Mouse (Mus musculus) liver, postnatal 0 days (tissue): ENCODE data around the gene Dpysl5. TPM values are rescaled to one million over a fixed set of nuclear protein-coding genes. Genes with fewer than 3 reads are reported as not detected.

Experiments used
- ATAC-seq: fragments of 200-750 bp; cut with Nextera tagmentation; 2 replicates; pipeline ENCODE4 v1.8.0; 2017; ENCODE audit warnings: mild to moderate bottlenecking, moderate library complexity
- DNase-seq: peaks from one replicate; pipeline ENCODE4 v3.0.0-alpha.2; 2016
- H3K27ac ChIP-seq: fragments of 300-500 bp; sonication (generic); 2 replicates; pipeline ENCODE4 v1.5.1; 2014; ENCODE audit warnings: antibody characterized with exemption, moderate library complexity, mild to moderate bottlenecking, low read depth
- H3K27me3 ChIP-seq: fragments of 300-500 bp; sonication (generic); 2 replicates; pipeline ENCODE4 v1.6.1; 2014; ENCODE audit warnings: low read length, control low read depth, mixed read lengths; ENCODE audit not compliant: insufficient read depth
- H3K36me3 ChIP-seq: fragments of 300-500 bp; sonication (generic); replicated peaks from 2 replicates; pipeline ENCODE4 v1.6.1; 2014; ENCODE audit warnings: mild to moderate bottlenecking, control low read depth, low read length, moderate library complexity, mixed read lengths; ENCODE audit not compliant: insufficient read depth
- H3K4me1 ChIP-seq: fragments of 300-500 bp; sonication (generic); 2 replicates; pipeline ENCODE4 v1.6.1; 2014; ENCODE audit warnings: antibody characterized with exemption, mild to moderate bottlenecking, control low read depth; ENCODE audit not compliant: insufficient read depth
- H3K4me2 ChIP-seq: fragments of 300-500 bp; sonication (generic); 2 replicates; pipeline ENCODE4 v1.6.1; 2014; ENCODE audit warnings: low read depth, mild to moderate bottlenecking, low read length, moderate library complexity, mixed read lengths
- H3K4me3 ChIP-seq: fragments of 300-500 bp; sonication (generic); 2 replicates; pipeline ENCODE4 v1.5.1; 2014; ENCODE audit warnings: low read depth, low read length
- H3K9ac ChIP-seq: fragments of 300-500 bp; sonication (generic); replicated peaks from 2 replicates; pipeline ENCODE4 v1.6.1; 2014; ENCODE audit warnings: mild to moderate bottlenecking, moderate library complexity
- H3K9me3 ChIP-seq: fragments of 300-500 bp; sonication (generic); 2 replicates; pipeline ENCODE4 v1.6.1; 2016; ENCODE audit warnings: mild to moderate bottlenecking, control low read depth, low read length, mixed read lengths
- CTCF ChIP-seq: sonication (generic); IDR thresholded peaks from 2 replicates; pipeline ENCODE4 v1.5.1; 2016; ENCODE audit warnings: antibody characterized with exemption, low read depth
- EP300 ChIP-seq: IDR thresholded peaks from 2 replicates; pipeline ENCODE4 v1.6.1; 2016; ENCODE audit warnings: antibody characterized with exemption, low read depth, mild to moderate bottlenecking
- WGBS: fragments of 180-500 bp; shearing (Covaris S2); extraction: QIAGEN DNeasy Blood & Tissue Kit; methylation state at CpG from one replicate; pipeline ENCODE4 v1.1.7; 2014; ENCODE audit not compliant: insufficient replicate concordance; 5-methylcytosine and 5-hydroxymethylcytosine counted together
- polyA plus RNA-seq: library from polyadenylated mRNA; unstranded; fragments of >200 nt; fragmentation: Nextera tagmentation; extraction: Ambion mirVana; gene quantifications from 2 replicates; pipeline ENCODE4 v1.2.1, GENCODE M21; 2015

Gene Dpysl5
- polyA plus RNA-seq, 1 experiment from 2014 or later = 0.05 TPM

DNA sequence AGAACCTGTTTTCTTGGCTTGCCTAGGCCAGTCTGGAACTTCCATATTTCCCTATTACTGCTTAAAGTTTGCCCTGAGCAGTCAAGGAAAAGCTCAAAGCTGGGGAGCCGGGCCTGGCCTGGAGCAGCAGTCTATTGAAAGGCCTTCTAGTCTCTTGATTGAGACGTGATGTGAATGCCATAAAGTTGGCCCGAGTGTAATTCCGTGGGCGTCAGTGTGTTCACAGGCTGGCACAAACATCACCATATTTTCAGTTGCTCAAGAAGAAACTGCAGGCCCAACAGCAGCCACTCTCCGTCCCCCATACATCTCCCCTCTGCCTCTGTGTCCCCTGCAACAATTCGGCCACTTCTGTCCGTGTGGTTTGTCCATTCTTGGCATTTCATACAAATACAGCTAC lies 10.6 kb downstream of the Dpysl5 start:
- H3K27ac ChIP-seq = no peak overlapping the region
- H3K4me2 ChIP-seq = no peak overlapping the region
- ATAC-seq (no peak), DNase-seq (no peak)
- no peaks in the 10 kb centered on the region for H3K4me1 ChIP-seq
- H3K27me3 ChIP-seq = no peaks in the 10 kb centered on the region
- TF ChIP-seq CTCF (no peak), EP300 (no peak)
- H3K36me3 ChIP-seq = no peaks in the 10 kb centered on the region
- no peak overlapping the region for H3K9ac ChIP-seq
- no peak overlapping the region for H3K4me3 ChIP-seq
- WGBS = 77% methylated on average over 8 of the region's 8 CpGs
- no peaks in the 10 kb centered on the region for H3K9me3 ChIP-seq

- 84% methylated on average over 5 of the region's 5 CpGs for WGBS
- no peaks in the 10 kb centered on the region for H3K4me1 ChIP-seq
- H3K4me2 ChIP-seq = no peak overlapping the region
- no peaks in the 10 kb centered on the region for H3K27me3 ChIP-seq
- no peak overlapping the region for H3K9ac ChIP-seq
- no peaks in the 10 kb centered on the region for H3K9me3 ChIP-seq
- no peak overlapping the region for H3K4me3 ChIP-seq
- no peaks in the 10 kb centered on the region for H3K36me3 ChIP-seq
- ATAC-seq (no peak), DNase-seq (peak; percentile 23)
- no peak overlapping the region for H3K27ac ChIP-seq
- TF ChIP-seq EP300 = no peak
- no peak for TF ChIP-seq CTCF
These were observed 14.9 kb downstream of the Dpysl5 start for GRCm38 (mm10) chr5:30726151-30726693.

DNA sequence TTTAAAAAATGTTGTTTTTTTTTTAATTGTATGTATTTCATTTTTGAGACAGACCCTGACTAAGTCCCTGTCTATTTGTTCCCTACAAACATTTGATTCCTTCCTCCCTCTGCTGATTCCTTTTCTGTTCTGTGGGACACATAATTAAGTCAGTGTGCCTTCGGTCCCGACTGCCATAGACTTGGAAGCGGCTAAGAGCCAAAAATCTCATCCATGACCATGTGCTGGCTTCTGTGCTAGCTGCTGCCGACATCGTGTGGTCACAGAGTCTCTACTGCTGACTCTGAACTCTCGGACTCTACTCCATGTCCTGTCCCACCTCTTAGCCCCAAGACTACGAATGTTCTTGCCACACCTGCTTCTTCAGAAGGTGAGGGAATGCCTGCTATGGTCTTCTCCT lies 21.1 kb downstream of the Dpysl5 start:
- H3K27me3 ChIP-seq = no peaks in the 10 kb centered on the region
- no peak for ATAC-seq
- DNase-seq = no peak
- H3K4me3 ChIP-seq = no peak overlapping the region
- H3K4me1 ChIP-seq = no peaks in the 10 kb centered on the region
- H3K9me3 ChIP-seq = no peaks in the 10 kb centered on the region
- no peak for TF ChIP-seq EP300
- no peak for TF ChIP-seq CTCF
- no peak overlapping the region for H3K27ac ChIP-seq
- H3K9ac ChIP-seq = no peak overlapping the region
- H3K36me3 ChIP-seq = no peaks in the 10 kb centered on the region
- no peak overlapping the region for H3K4me2 ChIP-seq
- 83% methylated on average over 7 of the region's 7 CpGs for WGBS

DNA sequence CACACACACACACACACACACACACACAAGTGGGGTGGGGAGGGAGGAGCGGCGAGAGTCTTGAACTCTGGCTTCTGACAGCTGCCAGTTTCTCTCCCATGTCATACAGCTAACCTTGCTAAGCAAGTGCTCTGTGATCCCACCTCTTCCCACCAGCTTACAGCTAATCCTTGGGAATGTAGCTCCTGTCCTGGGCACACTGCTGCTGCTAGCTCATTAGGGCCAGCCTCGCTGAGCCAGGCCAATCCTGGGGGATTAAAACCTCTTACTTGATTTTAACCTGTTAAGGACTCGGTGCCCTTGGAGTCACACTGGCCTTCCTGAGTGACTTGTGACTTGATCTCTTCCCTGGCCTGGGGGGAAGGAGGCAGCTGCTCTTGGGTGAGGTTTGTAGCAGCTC lies 23.3 kb downstream of the Dpysl5 start:
- Histone ChIP-seq H3K9me3 (no peaks in the 10 kb centered on the region), H3K9ac (no peak overlapping the region), H3K4me3 (no peak overlapping the region), H3K27ac (no peak overlapping the region), H3K4me2 (no peak overlapping the region), H3K4me1 (no peaks in the 10 kb centered on the region), H3K27me3 (no peaks in the 10 kb centered on the region), H3K36me3 (no peaks in the 10 kb centered on the region)
- DNase-seq (no peak), ATAC-seq (no peak)
- WGBS = 51% methylated on average over 4 of the region's 4 CpGs
- no peak for TF ChIP-seq EP300
- no peak for TF ChIP-seq CTCF

DNA sequence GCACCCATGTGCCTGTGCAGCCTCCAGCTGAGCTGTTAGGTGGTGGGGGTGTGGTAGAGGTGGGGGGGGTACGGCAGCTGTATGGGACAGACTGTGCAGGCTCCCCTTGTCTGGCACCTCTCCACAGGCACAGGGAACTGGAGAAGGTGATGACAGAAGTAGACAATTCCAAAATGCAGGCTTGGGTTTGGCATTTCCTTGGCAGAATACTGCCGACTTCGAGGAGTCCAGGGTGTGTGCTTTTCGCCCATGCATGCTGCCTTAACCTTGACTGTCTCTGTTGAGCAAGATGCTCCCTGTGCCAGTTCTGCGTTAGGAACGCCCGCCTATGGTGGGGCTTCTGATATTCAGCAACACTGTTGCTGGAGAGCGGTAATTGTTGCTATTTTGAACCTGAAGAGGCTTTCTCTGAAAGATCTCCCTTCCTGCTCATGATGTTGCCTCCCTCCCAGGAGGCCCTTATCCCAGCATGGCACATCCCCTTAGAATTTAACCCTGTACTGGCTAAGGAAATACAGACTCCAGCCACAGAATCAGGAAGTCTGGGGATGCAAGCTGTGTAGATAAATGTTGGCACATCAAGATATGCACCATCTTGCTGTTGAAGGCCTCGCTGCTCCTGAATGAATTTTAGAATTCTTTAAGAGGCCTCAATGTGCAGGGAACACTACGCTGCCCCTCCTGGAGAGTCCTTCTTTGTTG lies 26.9 kb downstream of the Dpysl5 start:
- Histone ChIP-seq H3K9ac (no peak overlapping the region), H3K27me3 (no peaks in the 10 kb centered on the region), H3K4me3 (no peak overlapping the region), H3K27ac (no peak overlapping the region), H3K36me3 (no peaks in the 10 kb centered on the region), H3K9me3 (no peaks in the 10 kb centered on the region), H3K4me1 (no peaks in the 10 kb centered on the region), H3K4me2 (no peak overlapping the region)
- WGBS = 48% methylated on average over 10 of the region's 10 CpGs
- DNase-seq (no peak), ATAC-seq (no peak)
- TF ChIP-seq CTCF = no peak
- no peak for TF ChIP-seq EP300

DNA sequence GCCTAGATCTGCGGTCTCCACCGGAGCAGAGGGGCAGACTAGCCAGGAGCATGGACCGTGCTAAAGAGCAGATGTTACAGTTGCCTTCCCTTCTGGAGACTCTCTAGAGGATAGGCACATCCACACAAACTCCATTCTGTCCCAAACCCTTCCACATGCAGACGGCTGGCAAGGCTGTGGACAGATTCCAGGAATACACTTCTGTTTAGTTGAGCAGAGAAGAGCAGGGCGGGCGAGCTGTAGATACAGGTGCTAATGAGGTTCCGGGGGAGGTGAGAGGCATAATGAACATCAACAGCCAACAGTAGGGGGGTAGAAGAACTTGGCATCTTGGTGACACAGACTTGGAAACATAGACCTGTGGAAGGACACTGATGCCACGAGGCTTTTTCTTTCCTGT lies 28.2 kb downstream of the Dpysl5 start:
- H3K4me1 ChIP-seq = no peaks in the 10 kb centered on the region
- H3K9me3 ChIP-seq = no peaks in the 10 kb centered on the region
- WGBS = 70% methylated on average over 8 of the region's 8 CpGs
- TF ChIP-seq CTCF = no peak
- no peak for TF ChIP-seq EP300
- H3K4me2 ChIP-seq = no peak overlapping the region
- no peak for DNase-seq
- ATAC-seq = no peak
- no peak overlapping the region for H3K4me3 ChIP-seq
- no peak overlapping the region for H3K27ac ChIP-seq
- no peaks in the 10 kb centered on the region for H3K36me3 ChIP-seq
- H3K27me3 ChIP-seq = no peaks in the 10 kb centered on the region
- no peak overlapping the region for H3K9ac ChIP-seq
